Mouse (Mus musculus): ENCODE data around the gene Krba1.

Krba1 gene

DNA sequence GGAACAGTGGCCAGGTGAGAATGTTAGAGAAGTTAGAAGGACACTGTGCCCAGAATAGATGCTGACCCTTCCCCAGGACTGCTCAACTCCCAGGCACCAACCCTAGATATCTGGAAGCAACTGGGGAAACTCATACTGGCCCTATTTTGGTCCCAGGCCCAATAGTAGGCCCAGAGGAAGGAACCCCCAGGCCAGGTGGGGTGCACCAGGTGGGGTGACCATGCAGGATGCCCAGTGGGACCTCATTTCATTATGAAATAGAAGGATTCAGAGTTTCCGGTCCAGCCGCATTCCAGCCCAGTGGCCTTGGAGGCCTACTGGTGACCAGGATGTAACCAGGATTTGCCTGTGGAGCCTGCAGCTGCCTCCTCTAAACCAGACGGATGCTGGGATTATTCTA, 51.5 kb downstream of the Krba1 start:
- in situ Hi-C loops (cut with MboI; ENCODE audit: unreplicated experiment in 2 of 2): no loop called here

DNA sequence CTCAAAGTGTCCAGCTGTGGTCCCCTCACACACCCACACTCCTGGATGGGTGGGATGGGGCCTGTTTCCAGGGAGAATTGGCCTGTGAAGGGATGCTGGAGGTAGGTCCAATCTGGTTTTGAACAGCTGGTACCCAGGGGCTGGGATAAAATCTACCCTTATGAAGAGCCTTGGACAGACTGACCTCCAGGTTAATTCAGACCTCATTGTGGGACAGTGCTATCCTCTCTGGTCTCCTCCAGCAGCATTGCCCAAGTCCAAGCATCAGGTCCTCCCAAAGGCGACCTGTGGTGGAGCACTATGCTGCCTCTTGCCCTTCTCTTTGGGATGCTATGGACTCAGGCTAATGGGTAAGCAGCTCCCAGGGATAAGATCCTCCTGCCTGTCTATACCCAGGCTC, 52.5 kb downstream of the Krba1 start, which contains the start of gene Sspo:
Sspo (plus strand) TSS at position 301 of the 400 bp plus-strand sequence.
- in situ Hi-C loops (cut with MboI; ENCODE audit: unreplicated experiment in 2 of 2): no loop called here

DNA sequence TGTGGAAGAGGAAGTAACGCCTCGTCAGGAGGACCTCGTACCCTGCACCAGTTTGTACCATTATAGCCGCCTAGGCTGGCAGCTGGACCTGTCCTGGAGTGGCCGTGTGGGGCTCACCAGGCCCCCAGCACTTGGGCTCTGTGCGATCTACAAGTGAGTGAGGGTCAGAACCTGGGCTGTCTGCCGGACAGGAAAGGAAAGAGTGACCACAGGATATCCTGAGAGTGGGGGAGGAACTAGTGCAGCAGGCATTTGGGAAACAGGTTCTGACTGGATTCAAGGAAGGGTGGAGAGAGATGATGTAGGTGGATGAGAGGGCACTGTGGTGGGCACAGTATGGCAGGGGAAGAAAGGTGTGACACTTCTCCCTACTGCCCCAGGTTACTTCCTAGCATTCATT, 53.1 kb downstream of the Krba1 start:
- in situ Hi-C loops (cut with MboI; ENCODE audit: unreplicated experiment in 2 of 2): no loop called here

DNA sequence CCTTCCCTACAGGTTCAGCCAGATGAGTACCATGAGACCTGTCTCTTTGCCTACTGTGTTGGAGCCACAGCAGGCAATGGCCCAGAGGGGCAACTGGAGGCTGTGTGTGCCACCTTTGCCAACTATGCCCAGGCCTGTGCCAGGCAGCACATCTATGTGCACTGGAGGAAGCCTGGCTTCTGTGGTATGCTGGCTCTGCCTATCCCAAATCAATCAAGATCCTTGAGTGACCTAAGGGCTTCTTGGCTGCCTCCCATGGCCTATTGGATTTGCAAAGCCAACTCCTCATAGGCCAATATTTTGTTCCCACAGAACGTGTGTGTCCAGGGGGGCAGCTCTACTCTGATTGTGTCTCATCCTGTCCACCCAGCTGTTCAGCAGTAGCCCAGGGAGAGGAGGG, 56.8 kb downstream of the Krba1 start:
- in situ Hi-C loops (cut with MboI; ENCODE audit: unreplicated experiment in 2 of 2): no loop called here

DNA sequence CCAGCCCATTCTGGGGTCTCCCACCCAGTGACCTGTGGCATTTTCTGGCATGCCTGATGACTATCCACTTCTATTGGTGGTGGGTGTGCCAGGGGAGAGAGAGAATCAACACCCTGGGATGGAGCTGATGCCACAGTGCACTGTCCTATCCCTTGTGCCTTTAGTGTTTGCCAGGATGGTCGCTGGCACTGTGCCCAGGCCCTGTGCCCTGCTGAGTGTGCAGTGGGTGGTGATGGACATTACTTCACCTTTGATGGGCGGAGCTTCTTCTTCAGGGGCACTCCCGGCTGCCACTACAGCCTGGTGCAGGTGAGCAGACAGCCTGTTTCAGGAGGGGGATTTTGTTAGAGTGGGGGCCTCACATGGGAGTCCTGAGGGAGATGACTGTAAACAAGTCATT, 57.4 kb downstream of the Krba1 start:
- in situ Hi-C loops (cut with MboI; ENCODE audit: unreplicated experiment in 2 of 2): no loop called here

DNA sequence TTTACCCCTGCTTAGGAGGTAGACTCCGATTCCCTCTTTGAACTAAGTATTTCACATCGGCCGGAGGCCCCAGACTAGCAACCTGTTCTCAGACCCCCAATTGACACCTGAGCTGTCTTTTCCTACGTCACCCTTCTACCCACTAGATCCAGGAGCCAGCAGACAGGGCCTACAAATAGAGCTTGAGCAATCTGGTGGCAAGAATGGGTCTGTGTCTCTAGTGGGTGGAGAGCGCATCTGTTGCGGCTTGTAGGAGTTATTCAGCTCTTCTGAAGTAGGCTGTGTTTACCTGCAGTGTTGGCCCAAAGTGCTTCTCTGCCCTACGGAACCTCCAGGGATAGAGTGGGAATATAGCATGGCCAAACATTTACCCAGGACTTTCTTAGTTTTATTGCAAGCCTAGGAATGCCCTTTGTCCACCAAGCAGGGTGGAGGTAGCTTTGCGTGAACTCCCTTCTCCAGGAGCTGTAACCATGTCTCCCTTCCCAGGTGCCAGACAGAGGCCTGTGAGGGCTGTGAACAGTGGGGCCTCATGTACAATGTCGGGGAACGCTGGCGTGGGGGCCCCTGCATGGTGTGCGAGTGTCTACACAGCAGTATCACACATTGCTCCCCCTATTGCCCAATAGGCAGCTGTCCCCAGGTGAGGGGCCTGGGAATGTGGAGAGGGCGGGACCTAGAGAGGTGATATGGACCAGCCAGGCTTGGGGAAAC, 69.7 kb downstream of the Krba1 start:
- in situ Hi-C loops (cut with MboI; ENCODE audit: unreplicated experiment in 2 of 2): no loop called here

DNA sequence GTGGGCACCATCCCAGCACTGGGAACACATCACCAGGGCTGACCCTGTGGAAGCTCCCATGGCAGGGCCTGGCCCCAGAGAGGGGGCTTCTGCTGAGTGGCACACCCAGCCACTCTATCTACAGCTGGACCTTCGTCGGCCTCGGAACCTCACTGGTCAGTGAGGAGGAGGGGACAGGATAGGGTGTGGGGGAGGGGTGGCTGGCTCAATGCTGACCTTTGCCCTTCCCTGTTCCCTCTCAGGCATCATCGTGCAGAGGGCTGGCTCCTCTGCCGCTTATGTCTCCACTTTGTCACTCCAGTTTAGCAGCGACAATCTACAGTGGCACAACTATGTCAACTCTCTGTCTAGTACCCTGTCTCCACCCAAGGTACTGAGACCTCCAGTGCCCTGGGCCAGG, 71.3 kb downstream of the Krba1 start:
- in situ Hi-C loops (cut with MboI; ENCODE audit: unreplicated experiment in 2 of 2): no loop called here

DNA sequence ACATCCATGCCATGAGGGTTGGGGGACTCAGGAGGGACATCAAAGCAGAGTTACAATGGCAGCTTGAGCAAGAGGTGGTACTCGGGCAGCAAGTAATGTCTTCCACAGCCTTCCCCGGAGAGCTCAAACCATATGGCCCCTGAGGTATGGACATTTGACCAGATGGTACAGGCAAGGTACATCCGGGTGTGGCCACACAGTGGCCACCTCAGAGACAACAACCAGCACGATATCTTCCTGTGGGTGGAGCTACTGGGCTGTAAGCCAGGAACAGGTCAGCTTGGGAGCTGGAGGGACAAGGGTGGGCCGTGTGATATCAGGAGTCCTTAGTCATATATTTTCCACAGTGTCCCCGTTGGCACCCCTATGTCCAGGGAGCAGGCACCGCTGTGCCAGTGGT, 72.1 kb downstream of the Krba1 start:
- in situ Hi-C loops (cut with MboI; ENCODE audit: unreplicated experiment in 2 of 2): no loop called here
